Mouse (Mus musculus) testis, adult 10 weeks (tissue): Measurements from ENCODE around the gene Top1. TPM values are rescaled to one million over a fixed set of nuclear protein-coding genes. Genes with fewer than 3 reads are reported as not detected.

Experiments
- polyA plus RNA-seq: library from polyadenylated mRNA; stranded (reverse); fragments of 350-450 nt; fragmentation: Illumina TruSeq; extraction: RNeasy Lipid Tissue Mini Kit (QIAGEN cat#74804); gene quantifications from one replicate; pipeline ENCODE4 v1.2.3, GENCODE M21; 2014; ENCODE audit warnings: low read depth, low replicate concordance

Gene Top1
- 102 TPM for polyA plus RNA-seq

DNA sequence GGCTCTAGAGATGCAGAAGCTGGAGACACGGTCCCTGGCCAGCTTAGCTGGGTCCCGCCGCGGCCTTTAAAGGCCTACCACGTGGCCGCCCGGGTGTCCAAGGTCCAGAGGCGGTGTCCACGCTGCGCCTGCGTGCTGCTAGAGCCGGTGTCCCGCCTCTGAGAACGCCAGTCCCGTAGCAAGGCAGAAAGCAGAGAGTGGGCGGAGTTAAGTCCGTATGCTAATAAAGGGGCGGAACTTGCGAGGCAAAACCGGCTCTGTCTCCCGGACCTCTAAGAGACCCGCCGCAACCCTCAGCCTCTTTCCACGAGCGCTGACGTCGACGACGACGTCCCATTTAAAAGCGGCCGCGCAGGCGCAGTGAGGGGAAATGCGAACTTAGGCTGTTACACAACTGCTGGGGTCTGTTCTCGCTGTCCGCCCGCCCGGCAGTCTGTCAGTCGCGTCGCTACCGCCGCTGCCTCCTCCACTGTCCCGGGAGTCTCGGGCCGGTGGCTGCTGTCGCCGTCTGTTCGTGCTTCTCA lies at the start of gene Top1:
TSS of gene Top1 (plus strand) at position 275 of the 524 bp plus-strand sequence.

DNA sequence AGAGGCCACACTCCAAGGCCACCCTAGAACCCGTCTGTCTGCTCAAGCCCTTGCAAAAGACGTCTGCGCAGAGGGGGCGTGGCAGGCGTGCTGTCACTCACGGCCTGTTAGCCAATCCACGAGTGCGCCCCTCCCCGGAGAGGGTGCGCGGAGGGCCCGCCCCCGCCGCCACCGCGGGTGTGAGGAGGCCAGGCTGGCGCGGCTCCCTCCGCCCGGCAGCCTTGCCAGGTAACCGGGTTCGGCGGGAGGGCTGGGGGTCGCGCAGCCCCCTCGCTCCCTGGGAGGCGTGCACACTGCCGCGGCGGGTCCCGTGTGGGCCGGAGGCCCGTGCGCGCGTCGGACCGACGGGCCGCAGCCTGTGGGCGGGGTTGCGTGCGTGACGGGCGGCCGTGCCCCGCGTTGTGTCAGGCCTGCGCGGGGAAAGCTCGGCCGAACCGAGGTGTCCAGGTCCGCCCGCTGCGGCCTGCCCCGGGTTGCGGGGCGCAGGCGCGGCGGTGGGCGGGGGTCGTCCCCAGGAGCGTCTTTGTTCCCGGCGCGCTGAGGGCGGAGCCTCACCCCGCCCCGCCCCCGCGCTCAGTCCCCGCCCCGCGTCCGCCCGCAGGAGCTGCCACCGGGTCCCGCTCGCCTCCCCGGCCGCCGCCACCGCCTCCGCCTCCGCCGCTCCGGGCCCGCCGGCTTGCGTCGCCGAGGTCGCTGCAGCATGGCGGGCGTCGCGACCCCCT lies 85.6 kb downstream of the Top1 start, which contains the start of gene Plcg1:
TSS of gene Plcg1 (plus strand) at position 184 of the 722 bp plus-strand sequence.

Other genes starting within 250 kb of the Top1 start
- 6.2 TPM for gene Plcg1, start 85.4 kb downstream of the Top1 start, polyA plus RNA-seq
- gene Zhx3, start 227.1 kb downstream of the Top1 start, polyA plus RNA-seq, result 33.8 TPM
- gene Lpin3, start 234.8 kb downstream of the Top1 start, polyA plus RNA-seq, result 0.69 TPM